Mouse (Mus musculus): ENCODE measurements around the gene Krtap4-8.

DNA sequence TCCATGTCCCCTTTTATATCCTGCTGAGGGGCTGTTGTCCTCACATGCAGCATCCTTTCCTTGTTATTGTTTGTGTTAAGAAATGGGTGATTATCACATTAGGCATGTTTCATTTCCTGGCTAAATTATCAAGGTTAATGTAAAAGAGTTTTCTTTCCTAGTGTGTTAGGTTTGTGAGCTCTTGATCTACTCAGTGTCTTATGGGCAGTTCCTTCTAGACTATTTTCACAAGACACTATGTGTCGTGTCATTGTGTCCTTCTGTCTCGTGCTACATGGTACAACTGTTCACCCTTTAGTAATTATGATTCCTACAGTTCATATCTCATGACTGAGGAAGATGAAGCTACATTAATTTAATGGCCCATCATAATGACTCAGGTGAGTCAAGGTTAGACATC lies 12.9 kb upstream of the Krtap4-8 start, which contains the start of gene Gm11596:
- TF ChIP-seq CTCF (IDR thresholded peaks at IDR 0.05; ENCODE audit: low read depth), result no peak
- TF ChIP-seq EP300 (IDR thresholded peaks at IDR 0.05; ENCODE audit: low read depth), result no peak
